Mouse (Mus musculus) cerebellum, adult 11 months (tissue): ENCODE data around the gene Ikzf3.

Source experiments
- DNase-seq: peaks from one replicate; pipeline ENCODE4 v3.0.0; 2022

Gene Ikzf3

GRCm38 (mm10) chr11:98509434-98509833 lies 36.4 kb downstream of the Ikzf3 start:
- no peak for DNase-seq

GRCm38 (mm10) chr11:98504926-98505325 lies 40.9 kb downstream of the Ikzf3 start:
- DNase-seq: no peak

GRCm38 (mm10) chr11:98497388-98498288 lies 48.2 kb downstream of the Ikzf3 start:
- DNase-seq: no peak

- no peak for DNase-seq
Observed at GRCm38 (mm10) chr11:98495176-98495719, 50.6 kb downstream of the Ikzf3 start.

- DNase-seq: no peak
Observed at GRCm38 (mm10) chr11:98493394-98493793, 52.4 kb downstream of the Ikzf3 start.

- DNase-seq: no peak
Observed at GRCm38 (mm10) chr11:98492959-98493358, 52.9 kb downstream of the Ikzf3 start.

GRCm38 (mm10) chr11:98491571-98491970 lies 54.3 kb downstream of the Ikzf3 start:
- DNase-seq: no peak

- no peak for DNase-seq
Observed at GRCm38 (mm10) chr11:98488540-98489234, 57.1 kb downstream of the Ikzf3 start.

GRCm38 (mm10) chr11:98487526-98488040 lies 58.2 kb downstream of the Ikzf3 start:
- DNase-seq: no peak

GRCm38 (mm10) chr11:98485749-98486148 lies 60.1 kb downstream of the Ikzf3 start:
- no peak for DNase-seq

- no peak for DNase-seq
Observed at GRCm38 (mm10) chr11:98482067-98482466, 63.8 kb downstream of the Ikzf3 start.

GRCm38 (mm10) chr11:98481231-98481630 lies 64.6 kb downstream of the Ikzf3 start:
- no peak for DNase-seq

- no peak for DNase-seq
Observed at GRCm38 (mm10) chr11:98479940-98480497, 65.8 kb downstream of the Ikzf3 start.

GRCm38 (mm10) chr11:98479026-98479939 lies 66.5 kb downstream of the Ikzf3 start:
- no peak for DNase-seq

GRCm38 (mm10) chr11:98477011-98477701 lies 68.7 kb downstream of the Ikzf3 start:
- no peak for DNase-seq

- no peak for DNase-seq
Observed at GRCm38 (mm10) chr11:98476434-98476807, 69.4 kb downstream of the Ikzf3 start.

- no peak for DNase-seq
Observed at GRCm38 (mm10) chr11:98475630-98476433, 70.0 kb downstream of the Ikzf3 start.

- no peak for DNase-seq
Observed at GRCm38 (mm10) chr11:98474967-98475366, 70.9 kb downstream of the Ikzf3 start.

- no peak for DNase-seq
Observed at GRCm38 (mm10) chr11:98473916-98474479, 71.8 kb downstream of the Ikzf3 start.

- DNase-seq: no peak
Observed at GRCm38 (mm10) chr11:98472696-98473095, 73.1 kb downstream of the Ikzf3 start.
